Mouse (Mus musculus): ENCODE data around the gene Slc25a13.

- no peak for TF ChIP-seq CTCF (IDR thresholded peaks at IDR 0.05; ENCODE audit: low read depth, low read length)
- TF ChIP-seq POLR2A (IDR thresholded peaks at IDR 0.05; ENCODE audit: insufficient read depth, low read length) = no peak
Observed at GRCm38 (mm10) chr6:6016931-6017330, 200.0 kb downstream of the Slc25a13 start.
